Mouse (Mus musculus) CH12.LX (cell line): ENCODE results near the gene Mrps22.

Source experiments
- BHLHE40 ChIP-seq: IDR thresholded peaks from 2 replicates; pipeline ENCODE4 v1.6.1; 2011; ENCODE audit warnings: mild to moderate bottlenecking, low read depth, low read length, improper control_type of control experiment
- CTCF ChIP-seq, 2 experiments: IDR thresholded peaks in 1 of 2; conservative IDR thresholded peaks in 1 of 2; 2 replicates each; pipeline ENCODE4 v1.5.1; 2011 to 2012; ENCODE audit warnings: low read depth in 2 of 2, low read length in 2 of 2, improper control_type of control experiment in 1 of 2, inconsistent platforms in 1 of 2, mild to moderate bottlenecking in 1 of 2, moderate library complexity in 1 of 2
- EP300 ChIP-seq: IDR thresholded peaks from 2 replicates; pipeline ENCODE4 v1.6.1; 2011; ENCODE audit warnings: low read length, improper control_type of control experiment
- IRF4 ChIP-seq: IDR thresholded peaks from 2 replicates; pipeline ENCODE4 v1.6.1; 2014; ENCODE audit warnings: low read depth, mild to moderate bottlenecking, inconsistent platforms, low read length, improper control_type of control experiment
- JUN ChIP-seq: IDR thresholded peaks from 2 replicates; pipeline ENCODE4 v1.6.1; 2011; ENCODE audit warnings: low read depth, mild to moderate bottlenecking, low read length, improper control_type of control experiment, moderate library complexity; ENCODE audit not compliant: insufficient read depth
- JUND ChIP-seq: conservative IDR thresholded peaks from 2 replicates; pipeline ENCODE4 v1.6.1; 2011; ENCODE audit warnings: low read depth, low read length, improper control_type of control experiment
- MAX ChIP-seq: IDR thresholded peaks from 2 replicates; pipeline ENCODE4 v1.6.1; 2011; ENCODE audit warnings: low read length, improper control_type of control experiment
- POLR2A ChIP-seq: IDR thresholded peaks from 2 replicates; pipeline ENCODE4 v1.6.1; 2011; ENCODE audit warnings: low read depth, mild to moderate bottlenecking, improper control_type of control experiment, low read length
- POLR2AphosphoS2 ChIP-seq: IDR thresholded peaks from 2 replicates; pipeline ENCODE4 v1.6.1; 2011; ENCODE audit warnings: low read depth, low read length, improper control_type of control experiment
- RCOR1 ChIP-seq: conservative IDR thresholded peaks from 2 replicates; pipeline ENCODE4 v1.6.1; 2012; ENCODE audit warnings: low read depth, mild to moderate bottlenecking, inconsistent platforms, low read length, improper control_type of control experiment
- TCF12 ChIP-seq: IDR thresholded peaks from 2 replicates; pipeline ENCODE4 v1.6.1; 2014; ENCODE audit warnings: low read depth, mild to moderate bottlenecking, inconsistent platforms, low read length, improper control_type of control experiment
- USF1 ChIP-seq: IDR thresholded peaks from 2 replicates; pipeline ENCODE4 v1.6.1; 2014; ENCODE audit warnings: low read depth, mild to moderate bottlenecking, inconsistent platforms, low read length, improper control_type of control experiment
- ZKSCAN1 ChIP-seq: IDR thresholded peaks from 2 replicates; pipeline ENCODE4 v1.6.1; 2012; ENCODE audit warnings: low read depth, inconsistent platforms, low read length, improper control_type of control experiment, borderline replicate concordance

DNA sequence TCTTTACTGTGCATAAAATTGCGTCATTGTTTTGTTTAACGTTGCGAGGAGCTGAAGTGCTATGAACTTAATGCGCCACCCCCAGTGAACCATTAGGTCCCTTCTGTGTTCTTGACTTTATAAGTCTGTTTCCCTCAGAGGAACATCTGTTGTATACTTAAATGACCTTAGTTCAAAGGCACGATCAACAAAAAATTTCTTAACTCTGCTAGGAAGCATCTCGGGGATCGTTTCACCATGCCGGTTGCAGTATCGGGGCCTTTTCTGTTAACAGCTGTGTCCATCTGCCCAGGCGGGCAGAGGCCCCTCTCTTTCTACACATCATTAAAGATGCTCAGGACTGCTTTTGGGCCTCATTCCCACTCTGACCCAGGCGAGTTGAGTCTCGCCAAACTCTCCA is 46.0 kb upstream of the Mrps22 start:
- TF ChIP-seq JUN (no peak), CTCF (conservative IDR thresholded peaks at IDR 0.05 in 1 of 2, IDR thresholded peaks at IDR 0.05 in 1 of 2; ENCODE audit: low read depth in 2 of 2, low read length in 2 of 2) (no peak), POLR2A (no peak), POLR2AphosphoS2 (no peak), JUND (no peak), ZKSCAN1 (no peak), TCF12 (no peak), RCOR1 (no peak), EP300 (no peak), IRF4 (no peak), USF1 (no peak), BHLHE40 (no peak), MAX (no peak)
